Mouse (Mus musculus) thymus, adult 2 months (tissue): ENCODE results near the gene Zfp954. TPM values are rescaled to one million over a fixed set of nuclear protein-coding genes. Genes with fewer than 3 reads are reported as not detected.
"Not testable (repeated sequence)": the region's sequence is repeated elsewhere in the genome, so short reads cannot be mapped to it uniquely, and the experiment has no call there.

Experiments used
- DNase-seq: peaks from one replicate; pipeline ENCODE4 v3.0.0; 2021
- H3K27ac ChIP-seq: fragments of 200-500 bp; 2 replicates; pipeline ENCODE4 v1.5.1; 2012; ENCODE audit warnings: low read length, control low read depth; ENCODE audit not compliant: control insufficient read depth, insufficient read depth
- H3K27me3 ChIP-seq: fragments of 200-500 bp; 2 replicates; pipeline ENCODE4 v1.6.1; 2012; ENCODE audit warnings: mild to moderate bottlenecking, low read length, moderate library complexity, mixed read lengths; ENCODE audit not compliant: control insufficient read depth, insufficient read depth
- H3K36me3 ChIP-seq: fragments of 200-500 bp; 2 replicates; pipeline ENCODE4 v1.6.1; 2012; ENCODE audit warnings: mild to moderate bottlenecking, low read length, moderate library complexity; ENCODE audit not compliant: control insufficient read depth, insufficient read depth
- H3K4me1 ChIP-seq: fragments of 200-500 bp; replicated peaks from 2 replicates; pipeline ENCODE4 v1.6.1; 2012; ENCODE audit warnings: low read length; ENCODE audit not compliant: control insufficient read depth, insufficient read depth
- H3K4me3 ChIP-seq: fragments of 200-500 bp; 2 replicates; pipeline ENCODE4 v1.5.1; 2012; ENCODE audit warnings: mild to moderate bottlenecking, low read length, control low read depth, moderate library complexity; ENCODE audit not compliant: control insufficient read depth, insufficient read depth
- CTCF ChIP-seq: fragments of 200-500 bp; IDR thresholded peaks from 2 replicates; pipeline ENCODE4 v1.5.1; 2012; ENCODE audit warnings: mild to moderate bottlenecking, control low read depth, low read length, moderate library complexity, borderline replicate concordance; ENCODE audit not compliant: control insufficient read depth, poor library complexity, insufficient read depth; ENCODE audit errors: extremely low read depth
- POLR2A ChIP-seq: fragments of 200-500 bp; IDR thresholded peaks from 2 replicates; pipeline ENCODE4 v1.6.1; 2012; ENCODE audit warnings: mild to moderate bottlenecking, low read length, control low read depth, moderate library complexity; ENCODE audit not compliant: control insufficient read depth, poor library complexity, insufficient read depth; ENCODE audit errors: extremely low read depth
- WGBS: fragments of 180-500 bp; shearing (Covaris S2); methylation state at CpG from one replicate; pipeline ENCODE4 v1.1.7; 2018; 5-methylcytosine and 5-hydroxymethylcytosine counted together
- polyA plus RNA-seq: library from polyadenylated mRNA; depleted of rRNA; stranded (reverse); fragments of >200 nt; gene quantifications from 2 replicates; pipeline ENCODE4 v1.2.3, GENCODE M21; 2012; rRNA removed

Gene Zfp954
- 14.6 and 18.5 TPM in 2 replicates for polyA plus RNA-seq

GRCm38 (mm10) chr7:7120921-7121601, at the start of gene Zfp954:
Gene Zfp954, minus strand, starts transcription at chr7:7121488.
- DNase-seq = peak; percentile 80
- no peaks in the 10 kb centered on the region for H3K27me3 ChIP-seq
- TF ChIP-seq CTCF = peak; percentile 12; the same call in 1 of the 2 replicates
- peak; percentile 64 for TF ChIP-seq POLR2A
- under 1% methylated on average over 30 of the region's 30 CpGs for WGBS
- H3K36me3 ChIP-seq = peaks cover 6% of the 10 kb centered on the region
- H3K4me3 ChIP-seq = peak within 1 kb of the TSS; percentile 85
- peaks cover 3% of the 10 kb centered on the region; the same call in 1 of the 2 replicates for H3K4me1 ChIP-seq
- no peak within 1 kb of the TSS for H3K27ac ChIP-seq

GRCm38 (mm10) chr7:7145991-7146608, 24.8 kb upstream of the Zfp954 start:
- Histone ChIP-seq H3K4me3 (no peak overlapping the region), H3K27ac (no peak overlapping the region), H3K36me3 (no peaks in the 10 kb centered on the region), H3K4me1 (no peaks in the 10 kb centered on the region), H3K27me3 (no peaks in the 10 kb centered on the region)
- WGBS = 93% methylated on average over 15 of the region's 15 CpGs
- DNase-seq = no peak
- no peak for TF ChIP-seq CTCF
- no peak for TF ChIP-seq POLR2A

- no peak overlapping the region for H3K4me3 ChIP-seq
- WGBS = 87% methylated on average over 1 of the region's 1 CpGs
- H3K27me3 ChIP-seq = no peaks in the 10 kb centered on the region
- no peaks in the 10 kb centered on the region for H3K36me3 ChIP-seq
- no peak for TF ChIP-seq POLR2A
- TF ChIP-seq CTCF = no peak
- no peak overlapping the region for H3K27ac ChIP-seq
- no peak for DNase-seq
- H3K4me1 ChIP-seq = no peaks in the 10 kb centered on the region
Measured at GRCm38 (mm10) chr7:7144215-7144614, 22.9 kb upstream of the Zfp954 start.

- Histone ChIP-seq H3K4me1 (no peaks in the 10 kb centered on the region; the same call in 1 of the 2 replicates), H3K4me3 (peak within 1 kb of the TSS; percentile 67), H3K27ac (no peak within 1 kb of the TSS), H3K36me3 (no peaks in the 10 kb centered on the region), H3K27me3 (no peaks in the 10 kb centered on the region)
- DNase-seq = peak; percentile 37
- TF ChIP-seq POLR2A = no peak
- TF ChIP-seq CTCF = no peak
- 7% methylated on average over 16 of the region's 16 CpGs for WGBS
Measured at GRCm38 (mm10) chr7:7136379-7136866, 15.1 kb upstream of the Zfp954 start, which contains the start of gene Zfp773. Gene Zfp773, minus strand, starts transcription at chr7:7136755.

GRCm38 (mm10) chr7:7132751-7133150, 11.5 kb upstream of the Zfp954 start:
- DNase-seq = no peak
- TF ChIP-seq CTCF (no peak), POLR2A (no peak)
- 94% methylated on average over 8 of the region's 8 CpGs for WGBS
- Histone ChIP-seq H3K36me3 (no peaks in the 10 kb centered on the region), H3K4me1 (no peaks in the 10 kb centered on the region; the same call in 1 of the 2 replicates), H3K27me3 (no peaks in the 10 kb centered on the region), H3K27ac (no peak overlapping the region), H3K4me3 (no peak overlapping the region)

- not testable (repeated sequence) for H3K4me1 ChIP-seq, H3K4me3 ChIP-seq, H3K36me3 ChIP-seq, H3K27me3 ChIP-seq, DNase-seq
- 95% methylated on average over 15 of the region's 15 CpGs for WGBS
- H3K27ac ChIP-seq = peak overlapping the region; percentile 71
Measured at GRCm38 (mm10) chr7:7130491-7131124, 9.3 kb upstream of the Zfp954 start.
